Mouse (Mus musculus): ENCODE measurements at regions not wholly inside any gene's neighbourhood (a gene's known extent, or its start where the extent isn't known, plus 50 kb on each side); places are given as distances from the start of the nearest gene placed in this dataset.
A peak's percentile ranks its signal among the peaks of the same experiment; 100 is the strongest.

DNA sequence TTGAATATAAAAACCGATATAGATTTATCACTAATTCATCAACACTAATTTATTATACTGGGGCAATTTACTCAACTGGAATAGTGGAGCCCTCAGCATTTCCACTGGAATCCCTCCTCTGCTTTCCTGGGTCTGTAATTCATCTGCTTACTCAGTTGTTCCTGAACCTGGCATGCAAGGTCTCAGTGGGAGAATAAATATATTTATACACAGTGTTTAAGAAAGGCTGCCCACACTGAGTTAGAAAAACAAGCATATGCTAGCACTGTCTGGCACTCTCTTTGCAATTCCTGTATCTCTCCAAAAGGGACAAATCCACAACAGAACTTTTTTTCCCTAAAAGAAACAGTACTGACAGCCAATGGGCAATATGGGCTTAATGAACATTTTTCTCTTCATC lies 100.1 kb upstream of the Gm10192 start:
- DNase-seq = no peak
- intact Hi-C loops (cut with DNase I; ENCODE audit: low total_unique reads) = no loop called here

DNA sequence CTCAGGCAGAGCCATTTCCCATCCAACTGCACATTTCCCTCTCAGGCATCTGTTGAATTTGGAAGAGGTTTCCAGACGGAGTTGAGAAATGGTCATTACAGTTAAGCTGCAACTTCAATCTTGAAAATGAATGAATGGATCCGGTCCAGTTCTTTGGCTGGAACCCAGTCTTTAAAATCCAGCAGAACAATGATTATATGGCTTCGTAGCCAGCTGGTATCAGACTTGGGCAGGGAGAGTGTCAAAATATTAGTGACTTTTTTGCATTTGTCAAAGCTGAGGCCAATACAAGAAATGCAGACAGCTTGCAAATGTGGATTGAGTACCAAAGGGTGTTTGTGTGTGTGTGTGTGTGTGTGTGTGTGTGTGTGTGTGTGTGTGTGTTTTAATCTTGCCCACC lies 99.7 kb upstream of the Gm10192 start:
- intact Hi-C loops (cut with DNase I; ENCODE audit: low total_unique reads) = no loop called here
- DNase-seq = no peak

DNA sequence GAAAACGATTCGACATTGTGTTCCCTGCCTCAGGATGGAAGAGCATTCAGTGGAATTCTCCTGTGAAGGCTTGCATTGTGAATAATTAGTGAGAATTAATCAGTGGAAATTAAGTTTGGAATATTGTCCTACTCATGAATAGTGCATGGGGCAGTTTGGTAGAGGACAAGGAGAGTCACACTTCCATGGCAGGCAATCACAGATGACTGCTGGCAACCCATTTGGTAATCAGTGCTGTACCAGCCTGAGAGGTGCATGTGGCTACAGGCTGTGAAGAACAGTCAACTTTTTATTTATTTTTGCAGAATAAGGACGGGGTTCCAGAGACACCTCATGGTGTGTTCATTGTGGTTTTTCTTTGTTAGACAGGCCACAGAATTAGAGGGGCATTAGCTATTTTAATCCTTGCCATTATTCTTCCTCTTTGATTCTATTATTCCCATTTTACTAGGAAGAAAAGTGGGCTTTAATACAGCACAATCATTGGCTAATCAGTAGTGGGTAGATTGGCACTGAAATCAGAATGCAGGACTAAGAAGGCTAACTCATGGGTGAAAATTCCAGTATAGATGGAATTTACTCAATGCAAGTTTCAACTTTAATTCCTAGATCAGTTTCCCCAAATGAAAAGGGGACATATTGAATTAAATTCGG lies 98.3 kb upstream of the Gm10192 start:
- DNase-seq = no peak
- intact Hi-C loops (cut with DNase I; ENCODE audit: low total_unique reads) = no loop called here

DNA sequence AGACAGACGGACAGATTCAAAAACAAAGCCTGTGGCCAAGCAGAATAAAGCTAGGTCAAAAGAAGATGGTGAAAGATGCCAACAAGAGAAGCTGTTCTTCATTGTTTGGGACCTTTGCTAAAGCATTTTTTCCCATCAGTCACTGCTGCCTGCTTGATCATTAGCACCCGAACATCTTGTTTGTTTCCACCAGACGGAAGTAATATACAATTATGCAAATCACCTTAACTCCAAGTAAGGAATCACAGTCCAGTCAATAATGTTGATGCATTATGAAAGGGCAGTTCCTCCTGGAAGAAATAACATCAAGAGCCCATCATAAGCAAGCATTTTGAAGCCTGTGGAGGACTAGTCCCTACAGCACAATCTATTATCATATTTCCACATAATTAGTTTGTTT lies 97.7 kb upstream of the Gm10192 start:
- DNase-seq = no peak
- intact Hi-C loops (cut with DNase I; ENCODE audit: low total_unique reads) = no loop called here

DNA sequence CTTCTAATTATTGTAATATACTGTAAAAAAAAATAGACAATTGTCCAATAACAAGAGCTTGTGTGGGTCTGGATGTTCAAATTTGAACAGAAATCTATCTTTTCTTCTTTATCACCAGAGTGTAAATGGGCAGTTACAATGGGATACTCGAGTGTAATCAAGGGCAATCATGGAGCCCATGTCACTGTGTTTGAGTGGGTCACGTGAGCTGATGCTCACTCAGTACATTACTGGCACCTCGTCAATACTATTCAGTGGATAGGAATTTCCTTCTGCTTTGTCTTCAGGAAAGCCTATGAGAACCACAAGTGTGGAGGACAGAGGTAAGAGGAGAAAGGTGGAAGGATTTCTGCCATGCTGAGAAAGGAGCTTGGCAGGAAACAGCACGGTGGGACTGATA lies 54.0 kb upstream of the Gm10192 start:
- intact Hi-C loops (cut with DNase I; ENCODE audit: low total_unique reads) = no loop called here
- DNase-seq = no peak

DNA sequence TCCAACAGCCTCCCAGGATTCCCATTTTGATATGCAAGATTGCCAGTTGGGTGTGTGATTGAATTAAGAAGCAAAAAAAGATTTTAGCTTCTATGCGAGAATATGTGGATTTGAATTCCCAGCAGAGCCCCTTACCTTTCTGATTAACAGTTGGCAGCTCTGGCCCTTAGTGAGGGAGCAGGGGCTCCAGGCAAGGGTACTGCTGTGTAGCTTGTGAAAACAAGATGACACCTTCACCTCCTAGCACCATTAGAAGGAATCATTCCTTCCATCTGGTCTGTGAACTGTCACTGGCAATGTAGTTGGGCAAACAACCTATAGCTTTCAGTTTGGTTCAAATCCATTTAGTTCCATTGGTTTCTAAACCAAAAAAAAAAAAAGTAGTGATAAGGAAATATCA lies 53.4 kb upstream of the Gm10192 start:
- intact Hi-C loops (cut with DNase I; ENCODE audit: low total_unique reads) = no loop called here
- no peak for DNase-seq

DNA sequence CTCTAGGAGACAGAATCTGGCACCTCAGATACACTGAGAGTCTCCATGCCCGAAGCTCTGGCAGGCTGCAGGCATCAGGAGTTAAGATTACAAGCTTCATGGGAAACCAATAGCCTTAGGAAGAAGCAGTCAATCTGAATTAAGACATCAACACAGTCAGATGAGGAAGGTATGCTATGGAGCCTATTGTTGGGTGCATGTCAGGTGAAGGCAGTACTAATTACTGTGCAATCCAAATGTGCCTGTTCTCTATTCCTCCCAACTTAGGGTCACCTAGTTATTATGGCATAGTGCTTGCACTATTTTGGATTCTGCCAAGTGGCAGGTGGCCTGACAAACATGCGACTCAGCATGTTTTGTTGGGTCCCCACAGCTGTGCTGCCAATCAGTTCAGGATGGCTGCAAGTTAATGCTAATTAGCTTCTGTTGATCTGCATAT lies 53.0 kb upstream of the Gm10192 start:
- intact Hi-C loops (cut with DNase I; ENCODE audit: low total_unique reads) = no loop called here
- DNase-seq = peak; percentile 12
